Mouse (Mus musculus) forebrain, embryonic 14.5 days (tissue): Measurements from ENCODE around the gene Aicda. TPM values are rescaled to one million over a fixed set of nuclear protein-coding genes. Genes with fewer than 3 reads are reported as not detected.
A peak's percentile ranks its signal among the peaks of the same experiment; 100 is the strongest.

ENCODE experiments used
- ATAC-seq: fragments of 200-750 bp; cut with Nextera tagmentation; 2 replicates; pipeline ENCODE4 v1.8.0; 2017; ENCODE audit warnings: mild to moderate bottlenecking, moderate library complexity
- DNase-seq: peaks from one replicate; pipeline ENCODE4 v3.0.0-alpha.2; 2015; ENCODE audit warnings: low spot score
- H3K27ac ChIP-seq: fragments of 300-500 bp; sonication (generic); 2 replicates; pipeline ENCODE4 v1.5.1; 2014; ENCODE audit warnings: low read depth, mild to moderate bottlenecking, control low read depth, low read length, moderate library complexity
- H3K27me3 ChIP-seq: fragments of 300-500 bp; sonication (generic); replicated peaks from 2 replicates; pipeline ENCODE4 v1.6.1; 2014; ENCODE audit warnings: low read length, control low read depth, mixed read lengths; ENCODE audit not compliant: control insufficient read depth, insufficient read depth
- H3K36me3 ChIP-seq: fragments of 300-500 bp; sonication (generic); 2 replicates; pipeline ENCODE4 v1.6.1; 2014; ENCODE audit warnings: low read length, control low read depth; ENCODE audit not compliant: control insufficient read depth, insufficient read depth
- H3K4me1 ChIP-seq: fragments of 300-500 bp; sonication (generic); 2 replicates; pipeline ENCODE4 v1.6.1; 2014; ENCODE audit warnings: antibody characterized with exemption, low read length, control low read depth; ENCODE audit not compliant: control insufficient read depth, insufficient read depth
- H3K4me2 ChIP-seq: fragments of 300-500 bp; sonication (generic); 2 replicates; pipeline ENCODE4 v1.6.1; 2014; ENCODE audit warnings: mild to moderate bottlenecking, control low read depth, low read length
- H3K4me3 ChIP-seq: fragments of 300-500 bp; sonication (generic); 2 replicates; pipeline ENCODE4 v1.5.1; 2014; ENCODE audit warnings: low read depth, low read length, control low read depth
- H3K9ac ChIP-seq: fragments of 300-500 bp; sonication (generic); 2 replicates; pipeline ENCODE4 v1.6.1; 2014; ENCODE audit warnings: mild to moderate bottlenecking, low read length, control low read depth, moderate library complexity
- H3K9me3 ChIP-seq: fragments of 300-500 bp; sonication (generic); replicated peaks from 2 replicates; pipeline ENCODE4 v1.6.1; 2016; ENCODE audit warnings: low read length, control low read depth, mixed read lengths; ENCODE audit not compliant: control insufficient read depth
- WGBS: fragments of 180-500 bp; shearing (Covaris S2); extraction: QIAGEN DNeasy Blood & Tissue Kit; methylation state at CpG from one replicate; pipeline ENCODE4 v1.1.7; 2014; 5-methylcytosine and 5-hydroxymethylcytosine counted together
- polyA plus RNA-seq: library from polyadenylated mRNA; unstranded; fragments of >200 nt; fragmentation: Nextera tagmentation; extraction: Ambion mirVana; gene quantifications from 2 replicates; pipeline ENCODE4 v1.2.1, GENCODE M21; 2014

Aicda gene
- polyA plus RNA-seq, 1 experiment from 2014 or later, result 0.52 TPM

GRCm38 (mm10) chr6:122543574-122543973 lies 10.0 kb upstream of the Aicda start:
- ATAC-seq (no peak), DNase-seq (no peak)
- no peaks in the 10 kb centered on the region for H3K9me3 ChIP-seq
- no peak overlapping the region for H3K27ac ChIP-seq
- 87% methylated on average over 5 of the region's 5 CpGs for WGBS
- no peaks in the 10 kb centered on the region for H3K4me1 ChIP-seq
- H3K36me3 ChIP-seq, result no peaks in the 10 kb centered on the region
- no peak overlapping the region for H3K9ac ChIP-seq
- no peaks in the 10 kb centered on the region for H3K27me3 ChIP-seq
- H3K4me3 ChIP-seq, result no peak overlapping the region
- H3K4me2 ChIP-seq, result no peak overlapping the region

GRCm38 (mm10) chr6:122544672-122545071 lies 8.9 kb upstream of the Aicda start:
- H3K4me2 ChIP-seq, result no peak overlapping the region
- 100% methylated on average over 1 of the region's 1 CpGs for WGBS
- no peak overlapping the region for H3K27ac ChIP-seq
- DNase-seq (no peak), ATAC-seq (no peak)
- H3K4me3 ChIP-seq, result no peak overlapping the region
- no peak overlapping the region for H3K9ac ChIP-seq
- no peaks in the 10 kb centered on the region for H3K9me3 ChIP-seq
- H3K36me3 ChIP-seq, result no peaks in the 10 kb centered on the region
- H3K4me1 ChIP-seq, result no peaks in the 10 kb centered on the region
- H3K27me3 ChIP-seq, result no peaks in the 10 kb centered on the region

DNA sequence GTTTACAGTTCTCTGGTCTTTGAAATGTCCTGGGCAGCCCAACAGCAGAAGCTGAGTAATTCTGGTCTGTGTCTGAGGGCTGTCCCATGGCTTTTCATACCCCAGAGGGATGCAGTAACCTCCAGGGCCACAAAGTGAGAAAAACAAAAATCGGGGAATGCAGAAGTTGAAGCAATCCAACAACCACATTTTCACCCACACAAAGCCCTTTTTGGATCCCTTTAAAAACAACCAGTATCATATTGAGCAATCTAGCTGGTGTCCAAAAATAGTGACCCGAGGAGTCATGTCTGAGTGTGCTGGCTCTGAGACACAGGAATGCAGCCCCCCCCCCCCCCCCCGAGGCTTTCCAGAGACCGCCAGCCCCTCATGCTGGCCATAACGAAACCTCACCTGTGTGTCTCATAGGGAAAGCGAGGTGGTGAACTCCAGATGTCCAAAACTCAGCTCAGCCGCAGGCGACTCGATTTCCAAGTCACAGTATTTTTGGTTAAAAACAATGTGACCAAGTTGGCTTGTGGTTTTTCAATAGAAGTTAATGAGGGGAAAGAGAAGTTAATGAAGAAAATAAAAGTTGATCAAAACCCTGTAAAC lies 8.2 kb upstream of the Aicda start:
- Histone ChIP-seq H3K27ac (no peak overlapping the region), H3K9ac (no peak overlapping the region), H3K4me2 (no peak overlapping the region), H3K9me3 (no peaks in the 10 kb centered on the region), H3K4me1 (no peaks in the 10 kb centered on the region), H3K36me3 (no peaks in the 10 kb centered on the region), H3K27me3 (no peaks in the 10 kb centered on the region), H3K4me3 (no peak overlapping the region)
- DNase-seq, result no peak
- WGBS, result 76% methylated on average over 9 of the region's 9 CpGs
- no peak for ATAC-seq

DNA sequence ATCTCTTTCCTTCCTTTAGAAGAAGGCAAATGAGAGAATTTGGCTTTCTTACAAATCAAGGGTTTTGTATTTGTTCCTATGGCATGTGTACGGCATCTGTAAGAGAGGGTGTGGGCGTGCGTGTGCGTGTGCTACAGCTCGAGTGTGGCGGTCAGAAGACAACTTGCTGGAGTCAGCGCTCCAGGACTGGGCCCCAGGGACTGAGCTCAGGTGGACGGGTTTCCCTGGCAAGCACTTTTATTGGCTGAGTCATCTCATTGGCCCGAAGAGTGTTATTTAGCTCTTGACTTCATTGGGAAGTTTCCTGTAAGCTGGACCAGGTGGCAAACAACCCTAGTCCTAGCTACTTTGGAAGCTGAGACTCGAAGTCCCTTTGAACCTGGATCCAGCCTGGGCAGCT lies 7.7 kb upstream of the Aicda start:
- WGBS, result 86% methylated on average over 10 of the region's 10 CpGs

GRCm38 (mm10) chr6:122554102-122554501 lies 501 bp downstream of the Aicda start:
- no peaks in the 10 kb centered on the region for H3K36me3 ChIP-seq
- no peak overlapping the region for H3K27ac ChIP-seq
- no peaks in the 10 kb centered on the region for H3K27me3 ChIP-seq
- no peaks in the 10 kb centered on the region for H3K9me3 ChIP-seq
- DNase-seq (no peak), ATAC-seq (no peak)
- WGBS, result 82% methylated on average over 6 of the region's 6 CpGs
- no peak overlapping the region for H3K9ac ChIP-seq
- H3K4me3 ChIP-seq, result no peak overlapping the region
- H3K4me1 ChIP-seq, result no peaks in the 10 kb centered on the region
- no peak overlapping the region for H3K4me2 ChIP-seq

More for the DNA sequence above, 7.7 kb upstream of the Aicda start:
- Histone ChIP-seq H3K36me3 (no peaks in the 10 kb centered on the region), H3K9ac (no peak overlapping the region), H3K27ac (no peak overlapping the region), H3K4me1 (no peaks in the 10 kb centered on the region), H3K27me3 (no peaks in the 10 kb centered on the region), H3K4me2 (no peak overlapping the region), H3K4me3 (no peak overlapping the region), H3K9me3 (no peaks in the 10 kb centered on the region)
- no peak for DNase-seq
- ATAC-seq, result no peak

DNA sequence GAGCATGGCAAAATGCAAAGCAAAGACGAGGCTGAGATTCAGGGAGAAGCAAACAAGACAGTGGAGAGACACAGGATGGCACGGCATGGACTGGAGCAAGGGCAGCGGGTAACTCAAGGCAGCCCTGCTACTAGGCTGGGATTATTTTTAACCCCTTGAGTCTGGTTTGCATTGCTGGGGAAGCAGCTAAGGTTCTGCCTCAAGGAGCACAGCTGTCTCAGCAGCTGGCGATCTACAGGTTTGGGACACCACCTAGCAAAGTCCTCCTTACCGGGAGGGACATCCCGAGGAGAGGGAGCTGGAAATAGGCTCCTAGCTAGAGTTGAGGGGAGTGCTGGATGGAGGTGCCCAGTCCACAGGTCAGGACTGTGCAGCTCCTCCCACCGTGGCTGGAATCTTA lies 1.7 kb downstream of the Aicda start:
- H3K9me3 ChIP-seq, result no peaks in the 10 kb centered on the region
- H3K27me3 ChIP-seq, result no peaks in the 10 kb centered on the region
- no peaks in the 10 kb centered on the region for H3K4me1 ChIP-seq
- H3K27ac ChIP-seq, result no peak overlapping the region
- ATAC-seq (no peak), DNase-seq (no peak)
- no peak overlapping the region for H3K4me3 ChIP-seq
- no peak overlapping the region for H3K4me2 ChIP-seq
- no peak overlapping the region for H3K9ac ChIP-seq
- 56% methylated on average over 7 of the region's 7 CpGs for WGBS
- H3K36me3 ChIP-seq, result no peaks in the 10 kb centered on the region

- Histone ChIP-seq H3K4me1 (no peaks in the 10 kb centered on the region), H3K4me2 (peak overlapping the region; percentile 20; the same call in 1 of the 2 replicates), H3K9me3 (no peaks in the 10 kb centered on the region), H3K27me3 (no peaks in the 10 kb centered on the region), H3K36me3 (no peaks in the 10 kb centered on the region), H3K9ac (no peak overlapping the region), H3K27ac (no peak overlapping the region), H3K4me3 (no peak overlapping the region; the same call in 1 of the 2 replicates)
- peak; percentile 90 for DNase-seq
- 22% methylated on average over 15 of the region's 15 CpGs for WGBS
- no peak for ATAC-seq
Measured at GRCm38 (mm10) chr6:122556959-122557561, 3.5 kb downstream of the Aicda start.

- peak; percentile 94 for DNase-seq
- Histone ChIP-seq H3K36me3 (no peaks in the 10 kb centered on the region), H3K9me3 (no peaks in the 10 kb centered on the region), H3K27me3 (no peaks in the 10 kb centered on the region), H3K4me3 (0 out of 2 replicates have a peak overlapping the region, but pooled peaks have one; percentile 4), H3K27ac (no peak overlapping the region), H3K4me2 (peak overlapping the region; percentile 32), H3K9ac (no peak overlapping the region), H3K4me1 (no peaks in the 10 kb centered on the region)
- peak; percentile 63 for ATAC-seq
- 4% methylated on average over 17 of the region's 17 CpGs for WGBS
Measured at GRCm38 (mm10) chr6:122560427-122560826, 6.8 kb downstream of the Aicda start.

DNA sequence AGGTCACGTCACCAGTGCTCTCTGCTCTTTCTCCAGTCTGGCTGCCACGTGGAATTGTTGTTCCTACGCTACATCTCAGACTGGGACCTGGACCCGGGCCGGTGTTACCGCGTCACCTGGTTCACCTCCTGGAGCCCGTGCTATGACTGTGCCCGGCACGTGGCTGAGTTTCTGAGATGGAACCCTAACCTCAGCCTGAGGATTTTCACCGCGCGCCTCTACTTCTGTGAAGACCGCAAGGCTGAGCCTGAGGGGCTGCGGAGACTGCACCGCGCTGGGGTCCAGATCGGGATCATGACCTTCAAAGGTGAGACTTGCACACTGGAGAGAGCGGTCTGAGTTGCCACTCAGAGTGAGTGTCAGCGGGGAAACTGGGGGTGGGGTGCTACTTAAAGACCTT lies 7.4 kb downstream of the Aicda start:
- H3K4me3 ChIP-seq, result no peak overlapping the region
- DNase-seq (no peak), ATAC-seq (peak; percentile 25)
- no peak overlapping the region for H3K27ac ChIP-seq
- no peaks in the 10 kb centered on the region for H3K36me3 ChIP-seq
- no peak overlapping the region for H3K9ac ChIP-seq
- H3K9me3 ChIP-seq, result no peaks in the 10 kb centered on the region
- 85% methylated on average over 20 of the region's 20 CpGs for WGBS
- H3K4me1 ChIP-seq, result no peaks in the 10 kb centered on the region
- no peak overlapping the region for H3K4me2 ChIP-seq
- H3K27me3 ChIP-seq, result no peaks in the 10 kb centered on the region
